Mouse (Mus musculus): ENCODE results near the gene Heg1. TPM values are rescaled to one million over a fixed set of nuclear protein-coding genes. Genes with fewer than 3 reads are reported as not detected.

The Heg1 gene
- polyA plus RNA-seq, 1 experiment from 2014 or later = 11.8 TPM

- Histone ChIP-seq H3K9me3 (no peaks in the 10 kb centered on the region), H3K36me3 (replicated peaks) (no peaks in the 10 kb centered on the region), H3K4me3 (no peak overlapping the region), H3K27ac (replicated peaks) (no peak overlapping the region), H3K4me1 (peaks cover 39% of the 10 kb centered on the region), H3K27me3 (replicated peaks; ENCODE audit: low read depth, poor library complexity, severe bottlenecking) (no peaks in the 10 kb centered on the region)
- WGBS = 70% methylated on average over 10 of the region's 10 CpGs
- no peak for DNase-seq (ENCODE audit: low spot score)
These were observed 3.4 kb upstream of the Heg1 start for GRCm38 (mm10) chr16:33680816-33681215.

GRCm38 (mm10) chr16:33681661-33682060, 2.5 kb upstream of the Heg1 start:
- Histone ChIP-seq H3K27ac (replicated peaks) (no peak overlapping the region), H3K4me1 (peaks cover 44% of the 10 kb centered on the region)
- no peak for DNase-seq (ENCODE audit: low spot score)

GRCm38 (mm10) chr16:33682651-33683050, 1.5 kb upstream of the Heg1 start:
- Histone ChIP-seq H3K27ac (replicated peaks) (no peak overlapping the region), H3K4me1 (peaks cover 50% of the 10 kb centered on the region), H3K36me3 (replicated peaks) (no peaks in the 10 kb centered on the region), H3K9me3 (no peaks in the 10 kb centered on the region), H3K27me3 (replicated peaks; ENCODE audit: low read depth, poor library complexity, severe bottlenecking) (no peaks in the 10 kb centered on the region), H3K4me3 (no peak overlapping the region)
- no peak for DNase-seq (ENCODE audit: low spot score)
- WGBS = 71% methylated on average over 3 of the region's 3 CpGs

More at GRCm38 (mm10) chr16:33681661-33682060, 2.5 kb upstream of the Heg1 start:
- H3K9me3 ChIP-seq = no peaks in the 10 kb centered on the region
- H3K4me3 ChIP-seq = no peak overlapping the region
- no peaks in the 10 kb centered on the region for H3K36me3 ChIP-seq (replicated peaks)
- no peaks in the 10 kb centered on the region for H3K27me3 ChIP-seq (replicated peaks; ENCODE audit: low read depth, poor library complexity, severe bottlenecking)

GRCm38 (mm10) chr16:33683206-33684161, 686 bp upstream of the Heg1 start:
- Histone ChIP-seq H3K4me1 (peaks cover 58% of the 10 kb centered on the region), H3K36me3 (replicated peaks) (no peaks in the 10 kb centered on the region; the same call in 1 of the 2 replicates), H3K4me3 (peak overlapping the region; percentile 80), H3K27ac (replicated peaks) (peak overlapping the region; percentile 92; the same call in 1 of the 2 replicates), H3K27me3 (replicated peaks; ENCODE audit: low read depth, poor library complexity, severe bottlenecking) (no peaks in the 10 kb centered on the region), H3K9me3 (no peaks in the 10 kb centered on the region)
- 65% methylated on average over 13 of the region's 13 CpGs for WGBS
- peak; percentile 26 for DNase-seq (ENCODE audit: low spot score)

- peak; percentile 59 for DNase-seq (ENCODE audit: low spot score)
- H3K9me3 ChIP-seq = no peaks in the 10 kb centered on the region
- H3K4me1 ChIP-seq = peaks cover 59% of the 10 kb centered on the region
- H3K36me3 ChIP-seq (replicated peaks) = peaks cover 2% of the 10 kb centered on the region
- H3K27ac ChIP-seq (replicated peaks) = peak overlapping the region; percentile 92
- H3K4me3 ChIP-seq = peak overlapping the region; percentile 80
- under 1% methylated on average over 46 of the region's 46 CpGs for WGBS
- no peaks in the 10 kb centered on the region for H3K27me3 ChIP-seq (replicated peaks; ENCODE audit: low read depth, poor library complexity, severe bottlenecking)
These were observed 832 bp downstream of the Heg1 start for GRCm38 (mm10) chr16:33684703-33685701.

- Histone ChIP-seq H3K36me3 (replicated peaks) (peaks cover 3% of the 10 kb centered on the region), H3K9me3 (no peaks in the 10 kb centered on the region), H3K4me1 (peaks cover 61% of the 10 kb centered on the region), H3K27ac (replicated peaks) (peak overlapping the region; percentile 92), H3K27me3 (replicated peaks; ENCODE audit: low read depth, poor library complexity, severe bottlenecking) (no peaks in the 10 kb centered on the region), H3K4me3 (peak overlapping the region; percentile 80)
- no peak for DNase-seq (ENCODE audit: low spot score)
- 82% methylated on average over 1 of the region's 1 CpGs for WGBS
These were observed 1.9 kb downstream of the Heg1 start for GRCm38 (mm10) chr16:33686056-33686455.

- Histone ChIP-seq H3K27ac (replicated peaks) (no peak overlapping the region), H3K4me3 (no peak overlapping the region), H3K4me1 (peaks cover 64% of the 10 kb centered on the region), H3K27me3 (replicated peaks; ENCODE audit: low read depth, poor library complexity, severe bottlenecking) (no peaks in the 10 kb centered on the region), H3K36me3 (replicated peaks) (peaks cover 3% of the 10 kb centered on the region), H3K9me3 (no peaks in the 10 kb centered on the region)
- DNase-seq (ENCODE audit: low spot score) = no peak
- WGBS = 81% methylated on average over 3 of the region's 3 CpGs
These were observed 3.6 kb downstream of the Heg1 start for GRCm38 (mm10) chr16:33687724-33688123.

- WGBS = 85% methylated on average over 6 of the region's 6 CpGs
- DNase-seq (ENCODE audit: low spot score) = peak; percentile 7
- Histone ChIP-seq H3K27me3 (replicated peaks; ENCODE audit: low read depth, poor library complexity, severe bottlenecking) (no peaks in the 10 kb centered on the region), H3K4me3 (no peak overlapping the region), H3K4me1 (peaks cover 42% of the 10 kb centered on the region), H3K27ac (replicated peaks) (peak overlapping the region; percentile 59), H3K36me3 (replicated peaks) (peaks cover 20% of the 10 kb centered on the region), H3K9me3 (no peaks in the 10 kb centered on the region)
These were observed 7.0 kb downstream of the Heg1 start for GRCm38 (mm10) chr16:33690975-33691747.

GRCm38 (mm10) chr16:33693553-33693952, 9.4 kb downstream of the Heg1 start:
- H3K36me3 ChIP-seq (replicated peaks) = peaks cover 20% of the 10 kb centered on the region
- H3K27me3 ChIP-seq (replicated peaks; ENCODE audit: low read depth, poor library complexity, severe bottlenecking) = no peaks in the 10 kb centered on the region
- no peak overlapping the region for H3K4me3 ChIP-seq
- H3K9me3 ChIP-seq = no peaks in the 10 kb centered on the region
- peaks cover 42% of the 10 kb centered on the region for H3K4me1 ChIP-seq
- 90% methylated on average over 1 of the region's 1 CpGs for WGBS
- no peak overlapping the region for H3K27ac ChIP-seq (replicated peaks)
- no peak for DNase-seq (ENCODE audit: low spot score)

GRCm38 (mm10) chr16:33696811-33697575, 12.8 kb downstream of the Heg1 start:
- H3K27me3 ChIP-seq (replicated peaks; ENCODE audit: low read depth, poor library complexity, severe bottlenecking) = no peaks in the 10 kb centered on the region
- no peak overlapping the region for H3K4me3 ChIP-seq
- H3K9me3 ChIP-seq = no peaks in the 10 kb centered on the region
- 74% methylated on average over 13 of the region's 13 CpGs for WGBS
- no peak for DNase-seq (ENCODE audit: low spot score)
- peaks cover 17% of the 10 kb centered on the region for H3K36me3 ChIP-seq (replicated peaks)
- H3K4me1 ChIP-seq = peaks cover 50% of the 10 kb centered on the region
- peak overlapping the region; percentile 69 for H3K27ac ChIP-seq (replicated peaks)

GRCm38 (mm10) chr16:33697576-33698276, 13.6 kb downstream of the Heg1 start:
- 58% methylated on average over 9 of the region's 9 CpGs for WGBS
- no peaks in the 10 kb centered on the region for H3K9me3 ChIP-seq
- DNase-seq (ENCODE audit: low spot score) = no peak
- H3K27ac ChIP-seq (replicated peaks) = peak overlapping the region; percentile 69
- no peak overlapping the region for H3K4me3 ChIP-seq
- H3K4me1 ChIP-seq = peaks cover 50% of the 10 kb centered on the region
- peaks cover 17% of the 10 kb centered on the region for H3K36me3 ChIP-seq (replicated peaks)
- no peaks in the 10 kb centered on the region for H3K27me3 ChIP-seq (replicated peaks; ENCODE audit: low read depth, poor library complexity, severe bottlenecking)

All from embryonic facial prominence, embryonic 10.5 days (tissue).